Mouse (Mus musculus) erythroblast, embryonic 14.5 days (primary cell): Measurements from ENCODE around the gene Rasgef1b. TPM values are rescaled to one million over a fixed set of nuclear protein-coding genes. Genes with fewer than 3 reads are reported as not detected.

ENCODE experiments used
- H3K27me3 ChIP-seq: 2 replicates; pipeline ENCODE4 v1.6.1; 2012; ENCODE audit warnings: inconsistent platforms; ENCODE audit not compliant: control insufficient read depth
- H3K36me3 ChIP-seq: 2 replicates; pipeline ENCODE4 v1.6.1; 2012; ENCODE audit warnings: mild to moderate bottlenecking, inconsistent platforms; ENCODE audit not compliant: control insufficient read depth
- H3K4me1 ChIP-seq: 2 replicates; pipeline ENCODE4 v1.6.1; 2012; ENCODE audit warnings: inconsistent platforms; ENCODE audit not compliant: control insufficient read depth
- H3K4me3 ChIP-seq: replicated peaks from 2 replicates; pipeline ENCODE3; 2012; ENCODE audit warnings: moderate library complexity, mild to moderate bottlenecking, inconsistent platforms
- H3K9me3 ChIP-seq: 2 replicates; pipeline ENCODE4 v1.6.1; 2012; ENCODE audit warnings: low read length, inconsistent platforms, mixed read lengths; ENCODE audit not compliant: control insufficient read depth
- GATA1 ChIP-seq: IDR thresholded peaks from 2 replicates; pipeline ENCODE4 v1.6.1; 2012; ENCODE audit warnings: low read length, inconsistent platforms, mixed read lengths
- TAL1 ChIP-seq: IDR thresholded peaks from 3 replicates; pipeline ENCODE4 v1.6.1; 2012; ENCODE audit warnings: low read length, inconsistent platforms, mixed read lengths
- polyA plus RNA-seq: library from polyadenylated mRNA; stranded (reverse); fragments of >175 nt; gene quantifications from 2 replicates; pipeline ENCODE4 v1.2.3, GENCODE M21; 2012

The Rasgef1b gene
- polyA plus RNA-seq, 1 experiment: 0.04 TPM

- Histone ChIP-seq H3K36me3 (no peaks in the 10 kb centered on the region), H3K27me3 (peaks cover 26% of the 10 kb centered on the region), H3K9me3 (no peaks in the 10 kb centered on the region), H3K4me1 (peaks cover 28% of the 10 kb centered on the region), H3K4me3 (peak overlapping the region; percentile 76)
- TF ChIP-seq GATA1: no peak
These were observed 476.4 kb downstream of the Rasgef1b start for GRCm38 (mm10) chr5:99252203-99253135.

DNA sequence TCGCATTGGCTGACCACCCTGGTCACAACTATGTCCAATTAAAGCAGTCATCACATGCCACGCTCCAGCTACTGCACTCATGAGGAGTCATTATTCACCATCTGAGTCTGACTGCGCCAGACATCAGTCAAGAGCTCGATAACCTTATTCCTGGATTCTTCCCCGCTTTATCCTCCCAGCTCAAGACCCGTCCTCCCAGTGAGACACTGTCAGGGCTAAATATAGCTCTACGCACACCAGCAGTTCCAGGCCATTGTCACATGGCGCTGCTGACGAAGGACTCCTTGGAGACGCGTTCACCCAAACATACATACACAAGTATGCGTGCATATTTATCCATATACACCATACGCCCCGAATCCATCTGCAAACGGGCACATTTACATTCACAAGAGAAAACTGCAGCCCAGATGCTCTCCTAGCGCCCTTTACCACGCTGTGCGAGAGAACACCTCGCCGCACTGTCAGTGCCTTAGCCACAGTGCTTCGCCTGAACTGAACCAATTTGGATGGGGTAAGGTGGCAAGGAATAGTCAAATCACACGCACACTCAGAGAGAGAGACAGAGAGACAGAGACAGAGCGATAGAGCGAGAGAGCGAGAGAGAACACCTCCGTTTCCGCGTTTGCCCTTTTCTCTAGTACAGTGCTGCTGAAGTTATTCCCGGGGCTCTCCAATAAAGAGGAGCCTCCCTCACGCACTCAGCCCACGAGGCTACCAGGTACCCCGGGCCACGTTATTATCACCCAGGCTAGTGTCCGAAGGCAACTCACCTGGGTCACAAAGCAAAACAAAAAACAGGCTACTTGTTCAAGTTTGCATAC lies 477.3 kb downstream of the Rasgef1b start:
- H3K4me3 ChIP-seq: peak overlapping the region; percentile 76
- H3K4me1 ChIP-seq: peaks cover 28% of the 10 kb centered on the region
- TF ChIP-seq TAL1 (no peak), GATA1 (no peak)
- H3K9me3 ChIP-seq: no peaks in the 10 kb centered on the region
- H3K36me3 ChIP-seq: no peaks in the 10 kb centered on the region
- H3K27me3 ChIP-seq: peaks cover 26% of the 10 kb centered on the region

DNA sequence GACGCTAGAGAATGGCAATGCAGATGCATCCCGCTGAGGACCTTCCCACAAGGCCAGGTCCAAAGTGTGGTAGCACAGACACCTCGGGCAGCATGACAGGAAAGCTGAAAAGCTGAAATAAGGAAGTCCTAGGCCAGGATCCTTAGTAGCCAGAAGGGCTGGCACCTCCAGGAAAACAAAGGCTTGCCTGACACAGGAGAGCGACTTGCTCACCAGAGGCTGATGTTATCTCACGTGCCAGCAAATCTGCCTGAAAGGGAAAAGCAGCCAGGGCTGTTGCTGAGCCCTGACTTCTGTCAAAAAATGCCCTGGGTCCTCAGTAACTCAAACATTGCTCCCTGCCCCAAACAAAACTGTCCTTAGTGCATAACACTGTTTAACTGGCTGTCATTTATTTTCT lies 478.0 kb downstream of the Rasgef1b start:
- peaks cover 26% of the 10 kb centered on the region for H3K27me3 ChIP-seq
- peaks cover 28% of the 10 kb centered on the region for H3K4me1 ChIP-seq
- H3K9me3 ChIP-seq: no peaks in the 10 kb centered on the region
- TF ChIP-seq TAL1: no peak
- TF ChIP-seq GATA1: no peak
- H3K4me3 ChIP-seq: no peak overlapping the region
- H3K36me3 ChIP-seq: no peaks in the 10 kb centered on the region

DNA sequence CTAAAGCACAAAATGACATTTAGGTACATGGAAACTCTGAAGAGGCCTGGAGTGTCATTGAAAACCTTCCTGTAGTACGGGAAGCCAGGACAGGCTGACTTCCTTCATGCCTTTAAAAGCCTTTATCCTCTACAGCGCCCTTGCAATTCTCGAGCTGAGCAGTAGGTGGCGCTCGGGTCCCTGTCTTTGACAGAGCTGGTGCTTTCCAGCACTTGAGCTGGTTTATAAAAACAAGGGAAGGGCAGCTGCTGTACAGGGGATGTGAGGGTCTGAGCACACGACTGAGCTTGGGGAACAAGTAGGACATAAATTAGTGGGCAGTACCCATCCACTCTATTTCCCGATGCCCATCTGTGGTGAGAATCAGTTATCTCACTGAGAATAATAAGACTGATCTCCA lies 480.4 kb downstream of the Rasgef1b start:
- TF ChIP-seq GATA1 (no peak), TAL1 (no peak)
- no peaks in the 10 kb centered on the region for H3K9me3 ChIP-seq
- H3K4me1 ChIP-seq: peaks cover 26% of the 10 kb centered on the region
- peaks cover 26% of the 10 kb centered on the region for H3K27me3 ChIP-seq
- H3K36me3 ChIP-seq: no peaks in the 10 kb centered on the region
- no peak overlapping the region for H3K4me3 ChIP-seq

GRCm38 (mm10) chr5:99247915-99248314 lies 480.9 kb downstream of the Rasgef1b start:
- Histone ChIP-seq H3K27me3 (peaks cover 26% of the 10 kb centered on the region), H3K4me3 (no peak overlapping the region), H3K9me3 (no peaks in the 10 kb centered on the region), H3K36me3 (no peaks in the 10 kb centered on the region), H3K4me1 (peaks cover 22% of the 10 kb centered on the region)
- no peak for TF ChIP-seq GATA1
- no peak for TF ChIP-seq TAL1

DNA sequence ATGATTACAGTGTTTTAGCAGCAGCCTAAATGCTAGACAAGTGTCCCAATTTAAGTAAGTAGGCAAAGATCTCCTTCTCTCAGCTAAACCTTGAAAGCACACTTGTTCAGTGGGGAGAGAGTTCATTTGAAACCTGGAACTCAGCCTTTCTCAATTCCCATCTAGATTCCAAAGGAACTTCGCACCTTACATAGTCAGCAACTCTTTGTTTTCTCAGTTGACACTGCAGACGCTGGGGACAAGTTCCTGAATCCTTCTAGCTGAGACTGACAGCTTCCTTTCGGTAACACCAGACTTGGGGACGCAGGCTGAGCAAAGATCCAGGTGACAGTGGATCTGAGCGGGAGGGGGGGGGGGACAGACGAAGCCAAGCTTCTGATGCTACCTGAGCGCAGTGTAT lies 481.4 kb downstream of the Rasgef1b start:
- Histone ChIP-seq H3K9me3 (no peaks in the 10 kb centered on the region), H3K36me3 (no peaks in the 10 kb centered on the region), H3K27me3 (peaks cover 22% of the 10 kb centered on the region), H3K4me1 (peaks cover 17% of the 10 kb centered on the region), H3K4me3 (no peak overlapping the region)
- TF ChIP-seq GATA1: no peak
- TF ChIP-seq TAL1: no peak

DNA sequence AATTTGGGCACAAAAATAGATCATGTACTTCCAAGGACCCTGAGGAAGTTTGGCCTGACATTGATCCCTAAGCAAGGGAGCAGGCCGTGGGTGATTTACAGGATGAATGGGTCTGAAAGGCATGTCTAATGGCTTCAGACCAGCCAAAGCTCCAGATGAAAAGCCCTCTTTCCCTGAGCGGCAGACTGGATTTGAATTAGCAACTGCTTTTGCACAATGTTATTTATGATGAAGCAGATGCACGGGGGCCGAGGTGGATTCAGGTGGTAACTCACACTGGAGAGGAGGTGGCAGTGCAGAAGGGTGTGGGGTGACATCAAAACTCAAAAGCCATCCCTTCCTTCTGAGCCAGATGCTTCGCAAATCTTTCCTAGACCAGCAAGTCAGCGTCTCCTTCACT lies 481.9 kb downstream of the Rasgef1b start:
- TF ChIP-seq TAL1 (no peak), GATA1 (no peak)

GRCm38 (mm10) chr5:99241988-99242740 lies 486.7 kb downstream of the Rasgef1b start:
- H3K27me3 ChIP-seq: no peaks in the 10 kb centered on the region
- no peak for TF ChIP-seq GATA1
- TF ChIP-seq TAL1: no peak
- peaks cover 2% of the 10 kb centered on the region; the same call in 1 of the 2 replicates for H3K36me3 ChIP-seq
- H3K4me3 ChIP-seq: no peak overlapping the region
- no peaks in the 10 kb centered on the region for H3K9me3 ChIP-seq
- H3K4me1 ChIP-seq: no peaks in the 10 kb centered on the region

More for the DNA sequence above, 481.9 kb downstream of the Rasgef1b start:
- Histone ChIP-seq H3K27me3 (peaks cover 17% of the 10 kb centered on the region), H3K4me1 (peaks cover 12% of the 10 kb centered on the region), H3K36me3 (no peaks in the 10 kb centered on the region), H3K4me3 (no peak overlapping the region), H3K9me3 (no peaks in the 10 kb centered on the region)

GRCm38 (mm10) chr5:99240501-99240900 lies 488.4 kb downstream of the Rasgef1b start:
- Histone ChIP-seq H3K9me3 (no peaks in the 10 kb centered on the region), H3K27me3 (no peaks in the 10 kb centered on the region), H3K4me1 (no peaks in the 10 kb centered on the region), H3K4me3 (no peak overlapping the region), H3K36me3 (peaks cover 2% of the 10 kb centered on the region; the same call in 1 of the 2 replicates)
- TF ChIP-seq GATA1 (no peak), TAL1 (no peak)
